Mouse (Mus musculus): Measurements from ENCODE around the gene Vmn2r82. TPM values are rescaled to one million over a fixed set of nuclear protein-coding genes. Genes with fewer than 3 reads are reported as not detected.
"Not testable (repeated sequence)": the region's sequence is repeated elsewhere in the genome, so short reads cannot be mapped to it uniquely, and the experiment has no call there.

The Vmn2r82 gene
- total RNA-seq (2021) = not detected
- polyA plus RNA-seq (2012; rRNA removed) = not detected in 2 replicates
- long read RNA-seq = 0 reads

DNA sequence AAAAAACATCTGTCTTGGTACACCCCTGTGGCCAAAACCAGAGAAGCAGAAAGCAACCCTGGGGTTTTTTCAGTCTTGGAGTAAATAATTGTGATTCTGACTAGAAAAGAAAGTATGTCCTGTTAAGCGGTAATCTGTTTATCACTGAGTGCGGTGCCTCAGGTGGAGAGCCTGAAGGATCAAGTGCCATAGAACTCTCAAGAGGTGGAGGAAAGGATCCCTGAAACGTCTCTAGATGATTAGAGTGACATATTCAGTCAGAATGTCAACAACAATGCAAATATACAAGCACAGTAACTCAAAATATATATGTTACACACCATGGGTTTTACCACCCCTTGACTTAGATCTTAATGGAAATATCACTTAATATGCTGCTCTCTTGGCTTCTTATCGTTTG is at the start of gene Vmn2r82:
Gene Vmn2r82 (plus strand): TSS at position 301 of the 400 bp plus-strand sequence.
- not testable (repeated sequence) for DNase-seq

- peak; percentile 2 for DNase-seq
Measured at GRCm38 (mm10) chr10:79322033-79322736, 34.1 kb upstream of the Vmn2r82 start.

- no peak for DNase-seq
Measured at GRCm38 (mm10) chr10:79322737-79323086, 33.6 kb upstream of the Vmn2r82 start.

DNA sequence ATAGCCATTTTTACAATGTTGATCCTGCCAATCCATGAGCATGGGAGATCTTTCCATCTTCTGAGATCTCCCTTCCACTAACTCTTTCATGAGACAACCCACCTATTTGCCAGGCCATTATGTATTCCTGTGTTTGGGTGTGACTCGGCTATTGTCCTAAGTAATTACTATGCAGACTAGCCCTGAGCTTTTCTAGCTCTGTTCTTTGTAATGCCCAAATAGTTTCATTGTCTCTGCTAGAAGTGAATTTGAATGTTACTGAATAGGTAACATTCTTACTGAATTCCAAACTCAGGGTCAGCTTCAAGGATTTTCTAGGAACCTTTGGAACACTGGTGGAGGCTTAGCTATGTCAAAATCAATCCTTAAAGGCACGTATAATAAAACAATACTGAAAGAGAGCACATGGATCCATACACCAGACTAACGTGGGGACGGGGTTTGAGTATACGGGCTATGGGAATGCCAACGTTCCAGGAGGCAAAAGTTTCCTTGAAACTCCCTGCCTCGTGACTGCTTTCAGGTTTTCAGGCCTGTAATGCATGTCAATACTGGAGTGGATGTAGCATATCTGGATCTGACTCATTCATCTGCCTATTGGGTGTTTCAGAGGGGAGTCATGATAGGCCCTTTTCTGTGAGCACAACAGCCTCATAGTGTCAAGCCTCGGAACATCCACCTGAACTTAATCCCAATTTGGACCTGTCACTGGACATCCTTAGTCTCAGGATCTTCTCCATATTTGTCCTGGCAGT is 43.8 kb downstream of the Vmn2r82 start:
- not testable (repeated sequence) for DNase-seq

DNA sequence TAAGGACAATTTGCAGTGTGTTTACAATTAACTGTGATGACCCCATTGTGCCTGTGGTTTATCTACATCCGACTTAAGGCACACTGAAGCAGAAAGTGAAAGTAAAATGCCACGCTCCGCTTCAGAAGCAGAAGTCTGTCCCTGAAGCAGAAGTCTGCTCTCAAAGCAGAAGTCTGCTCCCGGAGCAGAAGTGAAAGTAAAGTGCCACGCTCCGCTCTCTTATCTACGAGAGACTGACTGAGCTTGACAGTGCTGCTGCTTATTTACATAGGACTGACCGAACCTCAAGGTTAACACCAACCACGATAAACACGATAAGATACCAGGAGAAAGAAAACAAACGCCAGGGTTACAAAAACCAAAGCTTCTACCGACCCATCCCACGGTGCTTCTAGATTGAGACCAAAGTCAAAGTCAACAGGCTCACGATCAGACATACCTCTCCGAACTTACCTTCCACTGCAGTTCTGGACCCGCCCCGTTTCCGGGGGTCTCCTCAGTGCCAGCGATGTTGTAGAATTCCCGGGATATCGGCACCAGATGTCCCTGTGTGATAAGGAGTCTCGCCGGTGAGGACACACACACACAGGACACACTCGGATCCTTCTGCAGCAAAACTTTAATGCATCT is 60.9 kb downstream of the Vmn2r82 start:
- DNase-seq = peak; percentile 23

DNA sequence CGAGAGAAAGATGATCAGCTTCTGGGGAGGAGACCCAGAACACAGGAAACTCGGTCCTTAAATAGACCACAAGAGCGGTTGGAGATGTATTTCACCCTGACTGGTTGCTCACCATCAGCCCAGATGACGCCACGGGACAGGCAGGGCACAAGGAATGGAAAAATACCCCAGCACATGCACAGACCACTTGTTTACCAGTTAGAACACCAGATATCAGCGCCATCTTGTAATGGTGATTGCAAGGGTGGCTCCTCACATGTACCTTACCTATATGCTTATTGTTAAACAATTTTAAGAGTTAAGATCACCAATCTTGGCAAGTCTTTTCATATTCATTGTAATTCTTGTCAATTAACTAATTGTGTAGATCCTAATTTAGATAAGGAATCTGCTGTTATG is 61.5 kb downstream of the Vmn2r82 start:
- not testable (repeated sequence) for DNase-seq

GRCm38 (mm10) chr10:79435141-79435820 is 79.0 kb downstream of the Vmn2r82 start:
- DNase-seq = not testable (repeated sequence)

Other genes with a start within 250 kb of the Vmn2r82 start
- not detected for gene Vmn2r80, start 207.8 kb upstream of the Vmn2r82 start, total RNA-seq (2021)
- gene Vmn2r80, start 207.8 kb upstream of the Vmn2r82 start, polyA plus RNA-seq (2012; rRNA removed) = not detected in 2 replicates
- gene Vmn2r81, start 108.8 kb upstream of the Vmn2r82 start, total RNA-seq (2021) = not detected
- gene Vmn2r81, start 108.8 kb upstream of the Vmn2r82 start, polyA plus RNA-seq (2012; rRNA removed) = not detected in 2 replicates
- not detected for gene Vmn2r83, start 112.2 kb downstream of the Vmn2r82 start, total RNA-seq (2021)
- gene Vmn2r83, start 112.2 kb downstream of the Vmn2r82 start, polyA plus RNA-seq (2012; rRNA removed) = not detected in 2 replicates
- 10 to 100 TPM; 30.3 to 34.7 TPM for gene Plpp2, start 177.3 kb downstream of the Vmn2r82 start, total RNA-seq (2021)
- gene Plpp2, start 177.3 kb downstream of the Vmn2r82 start, polyA plus RNA-seq (2012; rRNA removed) = 33.5 and 44.3 TPM in 2 replicates
- 10 to 100 TPM; 26.7 to 30.9 TPM for gene Mier2, start 198.7 kb downstream of the Vmn2r82 start, total RNA-seq (2021)
- 150 and 154 TPM in 2 replicates for gene Mier2, start 198.7 kb downstream of the Vmn2r82 start, polyA plus RNA-seq (2012; rRNA removed)
- not detected for gene Theg, start 230.8 kb downstream of the Vmn2r82 start, total RNA-seq (2021)
- gene Theg, start 230.8 kb downstream of the Vmn2r82 start, polyA plus RNA-seq (2012; rRNA removed) = not detected in 2 replicates